Mouse (Mus musculus) layer of hippocampus, postnatal 14 days (tissue): Measurements from ENCODE around the gene Gm7945. TPM values are rescaled to one million over a fixed set of nuclear protein-coding genes. Genes with fewer than 3 reads are reported as not detected.
"Not testable (repeated sequence)": the region's sequence is repeated elsewhere in the genome, so short reads cannot be mapped to it uniquely, and the experiment has no call there.

Source experiments
- DNase-seq, 2 experiments: peaks; one replicate each; pipeline ENCODE4 v3.0.0; 2021 to 2022; ENCODE audit warnings: low spot score in 2 of 2, mixed read lengths in 1 of 2
- long read RNA-seq, 2 experiments: library from polyadenylated mRNA; stranded (forward); transcript quantifications; one replicate each; pipeline ENCODE4 v2.0.0; 2021
- total RNA-seq, 2 experiments: library from RNA; stranded (reverse); gene quantifications; 2 replicates each; pipeline ENCODE4 v1.2.3; 2021

The Gm7945 gene
- not detected for total RNA-seq
- long read RNA-seq, experiment 1, result 0 reads
- long read RNA-seq, experiment 2, result 0 reads

- DNase-seq, result not testable (repeated sequence)
These were observed at the start of gene Gm7945 for GRCm38 (mm10) chr14:41386279-41386678. Gene Gm7945 (minus strand): TSS chr14:41386379.

GRCm38 (mm10) chr14:41425393-41426075 is 39.4 kb upstream of the Gm7945 start:
- not testable (repeated sequence) for DNase-seq

- DNase-seq, result not testable (repeated sequence)
These were observed 38.5 kb upstream of the Gm7945 start for GRCm38 (mm10) chr14:41424694-41425093.

- not testable (repeated sequence) for DNase-seq
These were observed 22.0 kb upstream of the Gm7945 start, which contains the start of gene Gm6482 for GRCm38 (mm10) chr14:41408181-41408580. Gene Gm6482 (minus strand): TSS chr14:41408281.

GRCm38 (mm10) chr14:41348309-41348708 is 37.9 kb downstream of the Gm7945 start, which contains the start of gene Gm5798:
Gene Gm5798 (plus strand): TSS chr14:41348609.
- DNase-seq, result not testable (repeated sequence)

Other genes with a start within 250 kb of the Gm7945 start
- not detected for gene Mbl1, start 234.9 kb downstream of the Gm7945 start, total RNA-seq
- gene Sftpd, start 201.2 kb downstream of the Gm7945 start, total RNA-seq, result not detected
- gene Gm2832, start 107.6 kb downstream of the Gm7945 start, total RNA-seq, result not detected
- gene Gm5798, start 37.8 kb downstream of the Gm7945 start, total RNA-seq, result not detected
- gene Gm6482, start 21.9 kb upstream of the Gm7945 start, total RNA-seq, result not detected
- gene Gm7954, start 67.1 kb upstream of the Gm7945 start, total RNA-seq, result not detected
- gene Gm3486, start 103.1 kb upstream of the Gm7945 start, total RNA-seq, result not detected
- not detected for gene Gm7970, start 169.2 kb upstream of the Gm7945 start, total RNA-seq
- under 1 TPM in 1 of 2 experiments, not detected in 1; 0.65 TPM for gene 1700049E17Rik2, start 186.8 kb upstream of the Gm7945 start, total RNA-seq
- not detected for gene Gm3072, start 238.2 kb upstream of the Gm7945 start, total RNA-seq